In genomic region chr4:54128717-54129698, GRCm38 (mm10) we compare ENCODE assay signal across 33 mouse cellular contexts.
DNase-seq lines count a peak whose midpoint lies in the region; ATAC-seq and TF ChIP-seq lines count a peak whose summit lies in the region.
"Had no signal": no experiment of that assay in that cellular context is flagged by ENCODE, and none has a peak within 500 bp of the region (broad histone marks: within the 10 kb centered on the region; RNA-seq: fewer than 3 reads in every experiment).

No protein-coding gene starts in this region.

- TF ChIP-seq POLR2A in limb, embryonic 14.5 days (IDR thresholded peaks at IDR 0.05; ENCODE audit: borderline replicate concordance, extremely low read depth, insufficient read depth, insufficient read length), result no peak

- H3K4me2 ChIP-seq in limb, embryonic 14.5 days (replicated peaks; ENCODE audit: low read depth, low read length, severe bottlenecking), result no peak overlapping the region
- no peak overlapping the region for H3K4me2 ChIP-seq in forebrain, embryonic 14.5 days (ENCODE audit: low read length)
- H3K4me2 ChIP-seq: embryonic facial prominence, embryonic 15.5 days; hindbrain, embryonic 15.5 days; kidney, embryonic 15.5 days; limb, embryonic 15.5 days; liver, embryonic 13.5 days; midbrain, embryonic 11.5 days; neural tube, embryonic 12.5 days had no signal

- peak; percentile 2 for DNase-seq in limb, embryonic 14.5 days (ENCODE audit: low spot score)
- DNase-seq in limb, embryonic 10.5 days (ENCODE audit: low spot score), result no peak
- peak; percentile 20 for DNase-seq in embryonic facial prominence, embryonic 10.5 days (ENCODE audit: low spot score)
- peak; percentile 76 for DNase-seq in forebrain, embryonic 14.5 days (ENCODE audit: low spot score)
- DNase-seq in lung, postnatal 10 days, result no peak
- no peak for DNase-seq in thymus, postnatal 36 days
- DNase-seq in kidney, postnatal 10 days, result no peak
- DNase-seq: adrenal gland, adult 2 months; adrenal gland, postnatal 36 days; cerebellum, adult 2 months; cerebellum, postnatal 14 days; heart, postnatal 14 days; kidney, adult 18-20 months; kidney, postnatal 36 days; liver, embryonic 13.5 days; lung, adult 18-20 months; lung, postnatal 14 days; right cerebral cortex, postnatal 14 days; thymus, postnatal 14 days had no signal

- no peak overlapping the region for H3K4me3 ChIP-seq in limb, embryonic 14.5 days (replicated peaks; ENCODE audit: low read length)
- H3K4me3 ChIP-seq in limb, embryonic 10.5 days, result no peak overlapping the region
- no peak overlapping the region for H3K4me3 ChIP-seq in embryonic facial prominence, embryonic 10.5 days
- no peak overlapping the region for H3K4me3 ChIP-seq in forebrain, embryonic 14.5 days (ENCODE audit: low read depth, low read length)
- H3K4me3 ChIP-seq: embryonic facial prominence, embryonic 15.5 days; hindbrain, embryonic 10.5 days; hindbrain, embryonic 15.5 days; kidney, embryonic 15.5 days; layer of hippocampus, adult 2 months; limb, embryonic 15.5 days; liver, embryonic 13.5 days; myocyte; neural tube, embryonic 12.5 days had no signal

- no peaks in the 10 kb centered on the region for H3K9me3 ChIP-seq in limb, embryonic 14.5 days (ENCODE audit: control insufficient read depth, low read length)
- H3K9me3 ChIP-seq in limb, embryonic 10.5 days (replicated peaks), result no peaks in the 10 kb centered on the region
- no peaks in the 10 kb centered on the region for H3K9me3 ChIP-seq in embryonic facial prominence, embryonic 10.5 days
- H3K9me3 ChIP-seq in forebrain, embryonic 14.5 days (replicated peaks; ENCODE audit: control insufficient read depth, low read length), result no peaks in the 10 kb centered on the region
- H3K9me3 ChIP-seq: embryonic facial prominence, embryonic 15.5 days; hindbrain, embryonic 10.5 days; hindbrain, embryonic 15.5 days; kidney, embryonic 15.5 days; limb, embryonic 15.5 days; liver, embryonic 13.5 days; neural tube, embryonic 12.5 days had no signal

- WGBS in limb, embryonic 14.5 days, result 64% methylated on average over 8 of the region's 8 CpGs
- WGBS in limb, embryonic 10.5 days, result 78% methylated on average over 8 of the region's 8 CpGs
- 50% methylated on average over 8 of the region's 8 CpGs for WGBS in embryonic facial prominence, embryonic 10.5 days
- 32% methylated on average over 8 of the region's 8 CpGs for WGBS in forebrain, embryonic 14.5 days

- H3K27ac ChIP-seq in limb, embryonic 14.5 days (replicated peaks; ENCODE audit: low read depth, low read length), result no peak overlapping the region
- H3K27ac ChIP-seq in limb, embryonic 10.5 days, result no peak overlapping the region
- H3K27ac ChIP-seq in embryonic facial prominence, embryonic 10.5 days (replicated peaks), result no peak overlapping the region
- H3K27ac ChIP-seq in forebrain, embryonic 14.5 days (ENCODE audit: low read depth, low read length), result no peak overlapping the region
- H3K27ac ChIP-seq: embryonic facial prominence, embryonic 15.5 days; hindbrain, embryonic 10.5 days; hindbrain, embryonic 15.5 days; kidney, embryonic 15.5 days; layer of hippocampus, adult 2 months; limb, embryonic 15.5 days; liver, embryonic 13.5 days; neural tube, embryonic 12.5 days had no signal

- H3K27me3 ChIP-seq in limb, embryonic 14.5 days (ENCODE audit: control insufficient read depth, insufficient read depth, low read length), result no peaks in the 10 kb centered on the region
- H3K27me3 ChIP-seq in limb, embryonic 10.5 days (ENCODE audit: low read depth, poor library complexity, severe bottlenecking), result 0 out of 2 replicates have a peak, but pooled peaks cover 3% of the 10 kb centered on the region
- H3K27me3 ChIP-seq in embryonic facial prominence, embryonic 10.5 days (replicated peaks; ENCODE audit: low read depth, poor library complexity, severe bottlenecking), result no peaks in the 10 kb centered on the region
- no peaks in the 10 kb centered on the region for H3K27me3 ChIP-seq in forebrain, embryonic 14.5 days (replicated peaks; ENCODE audit: control insufficient read depth, insufficient read depth, low read length)
- H3K27me3 ChIP-seq: embryonic facial prominence, embryonic 15.5 days; hindbrain, embryonic 15.5 days; kidney, embryonic 15.5 days; limb, embryonic 15.5 days; liver, embryonic 13.5 days; neural tube, embryonic 12.5 days had no signal

- no peaks in the 10 kb centered on the region for H3K36me3 ChIP-seq in limb, embryonic 14.5 days (ENCODE audit: control insufficient read depth, insufficient read depth, low read length)
- H3K36me3 ChIP-seq in limb, embryonic 10.5 days, result no peaks in the 10 kb centered on the region
- H3K36me3 ChIP-seq in embryonic facial prominence, embryonic 10.5 days (replicated peaks), result no peaks in the 10 kb centered on the region
- no peaks in the 10 kb centered on the region for H3K36me3 ChIP-seq in forebrain, embryonic 14.5 days (ENCODE audit: control insufficient read depth, insufficient read depth, low read length)
- H3K36me3 ChIP-seq: embryonic facial prominence, embryonic 15.5 days; hindbrain, embryonic 10.5 days; hindbrain, embryonic 15.5 days; kidney, embryonic 15.5 days; limb, embryonic 15.5 days; liver, embryonic 13.5 days; neural tube, embryonic 12.5 days had no signal

- H3K4me1 ChIP-seq in limb, embryonic 14.5 days (ENCODE audit: control insufficient read depth, insufficient read depth, low read length), result no peaks in the 10 kb centered on the region
- H3K4me1 ChIP-seq in limb, embryonic 10.5 days, result no peaks in the 10 kb centered on the region
- peaks cover 20% of the 10 kb centered on the region for H3K4me1 ChIP-seq in embryonic facial prominence, embryonic 10.5 days
- H3K4me1 ChIP-seq in forebrain, embryonic 14.5 days (ENCODE audit: control insufficient read depth, insufficient read depth, low read length), result no peaks in the 10 kb centered on the region
- H3K4me1 ChIP-seq: embryonic facial prominence, embryonic 15.5 days; hindbrain, embryonic 15.5 days; kidney, embryonic 15.5 days; limb, embryonic 15.5 days; liver, embryonic 13.5 days; neural tube, embryonic 12.5 days had no signal

- ATAC-seq in limb, embryonic 14.5 days (ENCODE audit: low FRiP score, low read depth), result no peak
- peak; percentile 81 for ATAC-seq in forebrain, embryonic 14.5 days
- peak; percentile 85 for ATAC-seq in megakaryocyte, adult 5-6 weeks (ENCODE audit: poor library complexity, severe bottlenecking)
- ATAC-seq: activated CD4-positive, CD25-positive, alpha-beta regulatory T cell, adult 4 months; CD4-positive, CD25-positive, alpha-beta regulatory T cell, adult 4 months; inflammation-experienced regulatory T-cells, adult 6 months; midbrain, embryonic 16.5 days had no signal

- H3K9ac ChIP-seq in limb, embryonic 14.5 days (ENCODE audit: low read depth, low read length, severe bottlenecking), result no peak overlapping the region
- H3K9ac ChIP-seq in forebrain, embryonic 14.5 days (ENCODE audit: low read length), result no peak overlapping the region
- H3K9ac ChIP-seq: embryonic facial prominence, embryonic 15.5 days; hindbrain, embryonic 15.5 days; kidney, embryonic 15.5 days; limb, embryonic 15.5 days; liver, embryonic 13.5 days; neural tube, embryonic 12.5 days had no signal

Comparison
In these comparisons a context has a peak if more than half of its experiments do, and no peak if none do; other contexts are left out.
1. DNase-seq: peak in limb, embryonic 14.5 days (single experiment), embryonic facial prominence, embryonic 10.5 days (single experiment) and forebrain, embryonic 14.5 days (single experiment); none in limb, embryonic 10.5 days (single experiment), lung, postnatal 10 days (single experiment), thymus, postnatal 36 days (0 of 2) and kidney, postnatal 10 days (single experiment).